Mouse (Mus musculus) myocyte (in vitro differentiated cells): ENCODE measurements around the gene Mcub. TPM values are rescaled to one million over a fixed set of nuclear protein-coding genes. Genes with fewer than 3 reads are reported as not detected.

Experiments used
- H3K27me3 ChIP-seq: one replicate; pipeline ENCODE4 v1.6.1; 2011; ENCODE audit not compliant: control insufficient read depth, insufficient read depth, insufficient read length
- H3K36me3 ChIP-seq: one replicate; pipeline ENCODE4 v1.6.1; 2011; ENCODE audit not compliant: control insufficient read depth, insufficient read depth
- H3K4me2 ChIP-seq: one replicate; pipeline ENCODE4 v1.6.1; 2011; ENCODE audit warnings: low read depth, control low read depth
- H3K4me3 ChIP-seq: one replicate; pipeline ENCODE4 v1.5.1; 2011; ENCODE audit warnings: mild to moderate bottlenecking, control low read depth, moderate library complexity
- H3K79me2 ChIP-seq: one replicate; pipeline ENCODE4 v1.6.1; 2011; ENCODE audit not compliant: control insufficient read depth, insufficient read depth
- H3ac ChIP-seq: one replicate; pipeline ENCODE4 v1.6.1; 2011; ENCODE audit not compliant: control insufficient read depth, insufficient read length
- CEBPB ChIP-seq: IDR thresholded peaks from 2 replicates; pipeline ENCODE4 v1.6.1; 2011; ENCODE audit warnings: mild to moderate bottlenecking, moderate library complexity; ENCODE audit not compliant: poor library complexity, insufficient read depth, severe bottlenecking
- E2F4 ChIP-seq: IDR thresholded peaks from one replicate; pipeline ENCODE4 v1.6.1; 2011; ENCODE audit warnings: mild to moderate bottlenecking, control low read depth, moderate library complexity; ENCODE audit not compliant: insufficient read depth
- MAX ChIP-seq: IDR thresholded peaks from one replicate; pipeline ENCODE4 v1.6.1; 2011; ENCODE audit warnings: low read depth, mild to moderate bottlenecking, control low read depth
- MYOD1 ChIP-seq, 3 experiments: IDR thresholded peaks; one replicate each; pipeline ENCODE4 v1.6.1; 2011; ENCODE audit warnings: control low read depth in 2 of 3, low read depth in 2 of 3, mild to moderate bottlenecking in 2 of 3, moderate library complexity in 1 of 3; ENCODE audit not compliant: insufficient read length in 2 of 3, control insufficient read depth in 1 of 3
- MYOG ChIP-seq, 3 experiments: IDR thresholded peaks; one replicate each; pipeline ENCODE4 v1.6.1; 2011; ENCODE audit warnings: control low read depth in 2 of 3, low read depth in 2 of 3, mild to moderate bottlenecking in 2 of 3; ENCODE audit not compliant: insufficient read length in 2 of 3, control insufficient read depth in 1 of 3, insufficient read depth in 1 of 3
- POLR2A ChIP-seq: IDR thresholded peaks from one replicate; pipeline ENCODE4 v1.6.1; 2011; ENCODE audit warnings: low read depth, mild to moderate bottlenecking, control low read depth, moderate library complexity; ENCODE audit not compliant: insufficient read length
- POLR2AphosphoS2 ChIP-seq: IDR thresholded peaks from one replicate; pipeline ENCODE4 v1.6.1; 2011; ENCODE audit warnings: low read depth, control low read depth; ENCODE audit not compliant: insufficient read length
- REST ChIP-seq: IDR thresholded peaks from one replicate; pipeline ENCODE4 v1.6.1; 2011; ENCODE audit warnings: mild to moderate bottlenecking, control low read depth, moderate library complexity; ENCODE audit not compliant: insufficient read depth, insufficient read length
- SRF ChIP-seq: IDR thresholded peaks from one replicate; pipeline ENCODE4 v1.6.1; 2011; ENCODE audit warnings: low read depth; ENCODE audit not compliant: control insufficient read depth, insufficient read length
- TCF12 ChIP-seq: IDR thresholded peaks from one replicate; pipeline ENCODE4 v1.6.1; 2011; ENCODE audit warnings: mild to moderate bottlenecking, control low read depth; ENCODE audit not compliant: poor library complexity, insufficient read depth, severe bottlenecking
- TCF3 ChIP-seq: IDR thresholded peaks from one replicate; pipeline ENCODE4 v1.6.1; 2011; ENCODE audit warnings: low read depth, control low read depth; ENCODE audit not compliant: insufficient read length
- USF1 ChIP-seq: IDR thresholded peaks from one replicate; pipeline ENCODE4 v1.6.1; 2011; ENCODE audit warnings: low read depth, mild to moderate bottlenecking, control low read depth, moderate library complexity
- polyA plus RNA-seq: library from polyadenylated mRNA; unstranded; fragments of >200 nt; fragmentation: generic; extraction: Trizol; gene quantifications from one replicate; pipeline ENCODE4 v1.2.1, GENCODE M21; 2012; ENCODE audit warnings: missing spikeins

Gene Mcub
- polyA plus RNA-seq, 1 experiment = 19.7 TPM

- H3K4me3 ChIP-seq = no peak overlapping the region
- H3K27me3 ChIP-seq = no peaks in the 10 kb centered on the region
- TF ChIP-seq SRF = no peak
- H3K79me2 ChIP-seq = no peaks in the 10 kb centered on the region
- H3K36me3 ChIP-seq = peaks cover 35% of the 10 kb centered on the region
- no peak overlapping the region for H3K4me2 ChIP-seq
- no peak overlapping the region for H3ac ChIP-seq
Observed at GRCm38 (mm10) chr3:129998526-129998925, 28.5 kb upstream of the Mcub start.

- peaks cover 35% of the 10 kb centered on the region for H3K36me3 ChIP-seq
- H3K4me2 ChIP-seq = no peak overlapping the region
- no peak overlapping the region for H3ac ChIP-seq
- TF ChIP-seq SRF (no peak), CEBPB (no peak), TCF12 (no peak), MYOG (IDR thresholded peaks at IDR 0.05; ENCODE audit: control insufficient read depth in 1 of 3, insufficient read depth in 1 of 3, insufficient read length in 2 of 3, low read depth in 2 of 3) (no peak), USF1 (no peak), POLR2A (no peak), TCF3 (no peak), MYOD1 (IDR thresholded peaks at IDR 0.05; ENCODE audit: control insufficient read depth in 1 of 3, insufficient read length in 2 of 3, low read depth in 2 of 3) (no peak), POLR2AphosphoS2 (no peak), MAX (no peak), E2F4 (no peak), REST (no peak)
- no peaks in the 10 kb centered on the region for H3K27me3 ChIP-seq
- no peak overlapping the region for H3K4me3 ChIP-seq
- no peaks in the 10 kb centered on the region for H3K79me2 ChIP-seq
Observed at GRCm38 (mm10) chr3:129998001-129998400, 28.0 kb upstream of the Mcub start.

DNA sequence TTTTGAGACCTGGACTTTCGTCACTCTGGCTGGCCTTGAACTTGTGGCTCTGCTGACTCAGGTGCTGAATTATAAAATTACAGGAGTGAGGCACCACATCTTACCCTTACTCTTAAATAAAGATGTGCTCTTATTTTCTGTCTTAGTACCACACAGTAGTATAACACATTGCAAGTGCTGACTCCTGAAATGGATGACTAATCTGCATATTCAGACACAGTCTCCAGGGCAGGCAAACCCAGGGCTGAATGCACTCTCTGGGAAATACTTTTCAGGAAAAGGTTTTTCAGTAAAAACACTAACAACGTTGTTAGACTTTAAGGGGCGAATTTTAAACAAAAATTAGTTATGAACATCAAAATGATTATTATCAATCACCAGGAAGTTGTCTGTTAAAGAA is 27.3 kb upstream of the Mcub start:
- Histone ChIP-seq H3K4me3 (no peak overlapping the region), H3K27me3 (no peaks in the 10 kb centered on the region), H3K36me3 (peaks cover 36% of the 10 kb centered on the region), H3K4me2 (no peak overlapping the region), H3ac (no peak overlapping the region), H3K79me2 (no peaks in the 10 kb centered on the region)
- no peak for TF ChIP-seq MAX
- no peak for TF ChIP-seq E2F4
- no peak for TF ChIP-seq SRF
- TF ChIP-seq TCF12 = no peak
- no peak for TF ChIP-seq POLR2AphosphoS2
- TF ChIP-seq MYOG (IDR thresholded peaks at IDR 0.05; ENCODE audit: control insufficient read depth in 1 of 3, insufficient read depth in 1 of 3, insufficient read length in 2 of 3, low read depth in 2 of 3) = no peak
- TF ChIP-seq CEBPB = no peak
- TF ChIP-seq TCF3 = no peak
- TF ChIP-seq USF1 = no peak
- no peak for TF ChIP-seq POLR2A
- no peak for TF ChIP-seq REST
- TF ChIP-seq MYOD1 (IDR thresholded peaks at IDR 0.05; ENCODE audit: control insufficient read depth in 1 of 3, insufficient read length in 2 of 3, low read depth in 2 of 3) = no peak

- H3ac ChIP-seq = no peak overlapping the region
- no peak overlapping the region for H3K4me2 ChIP-seq
- peaks cover 49% of the 10 kb centered on the region for H3K36me3 ChIP-seq
- no peaks in the 10 kb centered on the region for H3K79me2 ChIP-seq
- TF ChIP-seq SRF (no peak), REST (no peak), MYOD1 (IDR thresholded peaks at IDR 0.05; ENCODE audit: control insufficient read depth in 1 of 3, insufficient read length in 2 of 3, low read depth in 2 of 3) (no peak), USF1 (no peak), POLR2AphosphoS2 (no peak), TCF12 (no peak), CEBPB (no peak), E2F4 (no peak), TCF3 (no peak), MYOG (IDR thresholded peaks at IDR 0.05; ENCODE audit: control insufficient read depth in 1 of 3, insufficient read depth in 1 of 3, insufficient read length in 2 of 3, low read depth in 2 of 3) (no peak), POLR2A (no peak), MAX (no peak)
- no peaks in the 10 kb centered on the region for H3K27me3 ChIP-seq
- no peak overlapping the region for H3K4me3 ChIP-seq
Observed at GRCm38 (mm10) chr3:129987297-129987696, 17.3 kb upstream of the Mcub start.

- Histone ChIP-seq H3ac (no peak overlapping the region), H3K27me3 (no peaks in the 10 kb centered on the region), H3K4me2 (no peak overlapping the region), H3K36me3 (peaks cover 43% of the 10 kb centered on the region), H3K4me3 (no peak overlapping the region), H3K79me2 (no peaks in the 10 kb centered on the region)
- TF ChIP-seq MAX (no peak), USF1 (no peak), MYOD1 (IDR thresholded peaks at IDR 0.05; ENCODE audit: control insufficient read depth in 1 of 3, insufficient read length in 2 of 3, low read depth in 2 of 3) (no peak)
Observed at GRCm38 (mm10) chr3:129985335-129985734, 15.3 kb upstream of the Mcub start.
